Mouse (Mus musculus): ENCODE measurements around the gene Yes1. TPM values are rescaled to one million over a fixed set of nuclear protein-coding genes. Genes with fewer than 3 reads are reported as not detected.
A peak's percentile ranks its signal among the peaks of the same experiment; 100 is the strongest.
"Not testable (repeated sequence)": the region's sequence is repeated elsewhere in the genome, so short reads cannot be mapped to it uniquely, and the experiment has no call there.

Gene Yes1
- polyA plus RNA-seq, 1 experiment from 2014 or later = 29.4 TPM

DNA sequence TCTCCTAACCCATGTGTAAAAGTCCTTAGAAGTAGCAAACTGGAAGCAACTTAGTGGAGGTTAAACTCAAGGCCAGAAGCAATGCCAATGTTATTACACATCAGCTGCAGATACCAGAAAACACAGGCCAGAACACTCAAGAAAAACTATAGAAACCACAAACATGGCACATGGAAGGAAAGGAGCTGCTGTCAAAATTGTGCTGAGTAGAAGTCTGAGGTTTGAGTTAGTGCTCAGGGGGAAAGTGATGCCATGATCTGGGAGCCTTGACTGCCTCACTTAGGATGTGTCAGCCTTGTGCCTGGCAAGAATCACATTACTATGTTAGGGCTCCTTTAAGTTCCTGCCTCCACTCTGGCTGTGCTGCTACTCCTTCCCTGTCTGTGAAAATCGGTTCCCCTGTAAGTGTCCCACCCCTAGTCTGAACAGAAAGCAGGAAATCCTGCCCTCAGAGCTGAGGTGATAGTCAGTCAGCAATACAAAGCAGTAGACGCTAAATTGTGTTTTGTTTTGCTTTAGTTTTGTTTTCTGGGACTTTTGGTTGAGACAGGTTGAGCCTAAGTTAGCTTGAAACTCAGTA is 3.1 kb upstream of the Yes1 start:
- no peaks in the 10 kb centered on the region for H3K36me3 ChIP-seq (ENCODE audit: control insufficient read depth, insufficient read depth, low read length)
- H3K9me3 ChIP-seq (ENCODE audit: control insufficient read depth, low read length) = no peaks in the 10 kb centered on the region
- H3K27me3 ChIP-seq (ENCODE audit: control insufficient read depth, insufficient read depth, low read length) = no peaks in the 10 kb centered on the region
- 0 out of 2 replicates have a peak overlapping the region, but pooled peaks have one; percentile 13 for H3K4me2 ChIP-seq (ENCODE audit: low read length)
- peaks cover 0 to 3% of the 10 kb centered on the region in 2 experiments; a peak in 2 of 4 replicates for H3K4me1 ChIP-seq (ENCODE audit: control insufficient read depth in 2 of 2, insufficient read depth in 2 of 2, low read length in 2 of 2)
- no peak overlapping the region for H3K4me3 ChIP-seq (ENCODE audit: control insufficient read depth in 1 of 2, insufficient read depth in 1 of 2, low read depth in 1 of 2, low read length in 2 of 2)
- peak overlapping the region; percentile 18 to 77 for H3K27ac ChIP-seq (replicated peaks in 1 of 2; ENCODE audit: control insufficient read depth in 1 of 2, insufficient read depth in 1 of 2, low read depth in 2 of 2, low read length in 2 of 2)
- peak overlapping the region; percentile 30; the same call in 1 of the 2 replicates for H3K9ac ChIP-seq (ENCODE audit: low read length)
- ATAC-seq (ENCODE audit: insufficient number of reproducible peaks, insufficient read depth, low FRiP score, low read depth) = no peak
- 23% methylated on average over 2 of the region's 2 CpGs for WGBS

DNA sequence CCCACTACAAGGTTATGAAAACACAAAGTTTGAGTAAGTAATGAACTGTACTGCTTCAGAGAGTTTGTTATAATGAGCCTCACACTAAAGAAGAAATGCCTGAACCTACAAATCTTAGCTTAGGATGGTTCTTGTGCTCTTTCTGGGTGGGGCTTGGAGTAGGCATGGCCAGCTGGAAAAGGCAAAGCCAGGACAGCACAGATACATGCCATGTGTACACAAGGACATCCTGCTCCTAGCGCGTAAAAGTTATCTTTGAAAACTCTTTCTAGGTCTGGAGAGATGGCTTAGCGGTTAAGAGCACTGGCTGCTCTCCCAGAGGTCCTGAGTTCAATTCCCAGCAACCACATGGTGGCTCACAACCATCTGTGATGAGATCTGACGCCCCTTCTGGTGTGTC is 2.5 kb upstream of the Yes1 start:
- no peak overlapping the region for H3K4me3 ChIP-seq (ENCODE audit: control insufficient read depth in 1 of 2, insufficient read depth in 1 of 2, low read depth in 1 of 2, low read length in 2 of 2)
- H3K27me3 ChIP-seq (ENCODE audit: control insufficient read depth, insufficient read depth, low read length) = no peaks in the 10 kb centered on the region
- peaks cover 0 to 3% of the 10 kb centered on the region in 2 experiments; a peak in 2 of 4 replicates for H3K4me1 ChIP-seq (ENCODE audit: control insufficient read depth in 2 of 2, insufficient read depth in 2 of 2, low read length in 2 of 2)
- H3K9ac ChIP-seq (ENCODE audit: low read length) = peak overlapping the region; percentile 30; the same call in 1 of the 2 replicates
- no peaks in the 10 kb centered on the region for H3K9me3 ChIP-seq (ENCODE audit: control insufficient read depth, low read length)
- no peaks in the 10 kb centered on the region for H3K36me3 ChIP-seq (ENCODE audit: control insufficient read depth, insufficient read depth, low read length)
- H3K27ac ChIP-seq (replicated peaks in 1 of 2; ENCODE audit: control insufficient read depth in 1 of 2, insufficient read depth in 1 of 2, low read depth in 2 of 2, low read length in 2 of 2) = peak overlapping the region; percentile 56 to 77
- 0 out of 2 replicates have a peak overlapping the region, but pooled peaks have one; percentile 13 for H3K4me2 ChIP-seq (ENCODE audit: low read length)
- ATAC-seq (ENCODE audit: insufficient number of reproducible peaks, insufficient read depth, low FRiP score, low read depth) = no peak
- 64% methylated on average over 4 of the region's 4 CpGs for WGBS

DNA sequence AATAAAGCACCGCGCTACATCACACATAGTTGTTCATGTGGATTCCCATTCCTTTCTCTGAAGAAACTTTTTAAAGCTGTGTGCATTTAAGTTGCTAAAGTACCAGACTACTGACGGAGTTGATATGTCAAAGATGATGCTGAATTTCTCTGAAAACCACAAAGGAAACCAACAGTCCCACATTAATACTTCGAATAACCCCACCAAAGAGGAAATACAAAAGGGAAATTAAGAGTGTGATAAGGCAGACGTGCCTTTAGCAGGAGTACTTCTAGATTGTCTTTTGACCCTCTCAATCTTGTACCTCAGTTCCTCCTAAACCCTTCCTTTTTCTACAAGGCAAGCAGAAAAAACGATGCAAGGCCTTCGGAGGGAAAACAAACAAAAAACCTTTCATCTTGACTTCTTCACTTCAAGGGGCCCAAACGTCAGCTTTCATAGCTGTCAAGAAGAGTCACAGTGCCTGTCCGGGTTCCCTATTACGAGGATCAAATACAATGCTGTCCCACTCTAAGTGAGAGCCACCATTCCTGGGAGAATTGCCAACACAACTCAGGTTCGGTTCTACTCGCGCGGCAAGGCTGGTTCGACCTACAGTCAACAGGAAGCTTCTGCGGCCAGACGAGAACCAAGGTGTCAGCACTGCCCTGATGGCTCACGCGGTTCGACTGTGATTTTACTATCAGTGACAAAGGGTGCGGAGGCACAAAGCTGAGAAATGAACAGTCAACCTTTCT is 739 bp upstream of the Yes1 start:
- WGBS = 17% methylated on average over 21 of the region's 21 CpGs
- ATAC-seq (ENCODE audit: insufficient number of reproducible peaks, insufficient read depth, low FRiP score, low read depth) = peak; percentile 14; the same call in 1 of the 2 replicates
- Histone ChIP-seq H3K4me2 (ENCODE audit: low read length) (peak overlapping the region; percentile 80), H3K9ac (ENCODE audit: low read length) (peak overlapping the region; percentile 81), H3K4me1 (ENCODE audit: control insufficient read depth in 2 of 2, insufficient read depth in 2 of 2, low read length in 2 of 2) (peaks cover 2 to 15% of the 10 kb centered on the region in 2 experiments), H3K4me3 (ENCODE audit: control insufficient read depth in 1 of 2, insufficient read depth in 1 of 2, low read depth in 1 of 2, low read length in 2 of 2) (peak overlapping the region; percentile 63 to 86), H3K9me3 (ENCODE audit: control insufficient read depth, low read length) (no peaks in the 10 kb centered on the region), H3K27ac (replicated peaks in 1 of 2; ENCODE audit: control insufficient read depth in 1 of 2, insufficient read depth in 1 of 2, low read depth in 2 of 2, low read length in 2 of 2) (peak overlapping the region; percentile 97 to 98), H3K36me3 (ENCODE audit: control insufficient read depth, insufficient read depth, low read length) (no peaks in the 10 kb centered on the region), H3K27me3 (ENCODE audit: control insufficient read depth, insufficient read depth, low read length) (no peaks in the 10 kb centered on the region)

DNA sequence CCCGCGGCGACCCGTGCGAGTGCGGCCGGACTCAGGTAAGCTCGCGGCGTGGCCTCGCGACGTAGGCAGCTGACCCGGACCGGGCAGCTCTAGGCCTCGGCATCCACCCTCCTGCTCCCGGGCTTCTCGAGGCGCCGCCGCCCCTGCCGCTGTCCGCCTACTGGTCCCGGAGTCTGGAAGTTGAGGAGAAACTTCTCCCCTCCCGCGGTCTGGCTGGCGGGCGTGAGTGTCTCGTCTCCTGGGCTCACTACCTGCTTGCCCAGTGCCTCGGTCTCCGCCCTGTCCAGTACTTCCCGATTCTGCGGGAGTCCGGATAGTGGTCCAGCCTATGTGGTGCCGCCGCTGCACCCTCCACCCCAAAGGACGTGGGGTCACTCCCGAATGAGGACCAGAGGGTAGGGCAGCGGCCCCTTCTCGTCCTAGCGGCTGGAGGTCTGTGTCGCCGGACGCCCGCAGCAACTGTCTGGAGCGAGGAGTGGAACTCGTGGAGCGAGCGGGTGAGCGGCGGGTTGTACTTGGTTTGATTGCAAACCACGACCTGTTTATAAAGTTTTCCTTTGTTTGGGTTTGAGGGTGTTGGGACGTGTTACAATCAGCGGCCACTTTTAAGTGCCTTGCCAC is 480 bp downstream of the Yes1 start:
- Histone ChIP-seq H3K27ac (replicated peaks in 1 of 2; ENCODE audit: control insufficient read depth in 1 of 2, insufficient read depth in 1 of 2, low read depth in 2 of 2, low read length in 2 of 2) (peak overlapping the region; percentile 97 to 98), H3K27me3 (ENCODE audit: control insufficient read depth, insufficient read depth, low read length) (no peaks in the 10 kb centered on the region), H3K4me3 (ENCODE audit: control insufficient read depth in 1 of 2, insufficient read depth in 1 of 2, low read depth in 1 of 2, low read length in 2 of 2) (peak overlapping the region; percentile 63 to 86), H3K9me3 (ENCODE audit: control insufficient read depth, low read length) (no peaks in the 10 kb centered on the region), H3K36me3 (ENCODE audit: control insufficient read depth, insufficient read depth, low read length) (no peaks in the 10 kb centered on the region), H3K4me2 (ENCODE audit: low read length) (peak overlapping the region; percentile 80), H3K4me1 (ENCODE audit: control insufficient read depth in 2 of 2, insufficient read depth in 2 of 2, low read length in 2 of 2) (peaks cover 2 to 16% of the 10 kb centered on the region in 2 experiments), H3K9ac (ENCODE audit: low read length) (peak overlapping the region; percentile 81)
- under 1% methylated on average over 48 of the region's 54 CpGs for WGBS
- peak; percentile 55 for ATAC-seq (ENCODE audit: insufficient number of reproducible peaks, insufficient read depth, low FRiP score, low read depth)

DNA sequence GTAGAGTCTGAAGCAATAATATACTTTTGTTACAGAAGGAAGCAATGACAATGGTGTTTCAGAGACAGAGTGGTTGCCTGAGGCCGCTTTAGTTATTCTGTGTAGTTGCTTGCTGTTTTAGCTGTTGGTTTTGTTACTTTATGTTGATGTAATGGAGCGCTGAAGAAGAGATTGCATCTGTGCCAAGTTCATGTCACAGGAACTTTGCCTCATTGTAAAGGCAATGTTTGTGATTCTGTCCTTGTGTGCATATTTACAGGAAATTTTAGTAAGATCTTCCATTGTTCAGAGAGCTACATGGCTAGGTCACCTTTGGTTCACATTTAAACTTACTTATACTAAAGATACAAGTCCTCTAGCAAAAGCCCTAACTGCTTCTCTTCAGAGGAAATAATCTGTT is 3.3 kb downstream of the Yes1 start:
- Histone ChIP-seq H3K4me2 (ENCODE audit: low read length) (peak overlapping the region; percentile 43), H3K27me3 (ENCODE audit: control insufficient read depth, insufficient read depth, low read length) (no peaks in the 10 kb centered on the region), H3K9ac (ENCODE audit: low read length) (peak overlapping the region; percentile 27; the same call in 1 of the 2 replicates), H3K4me1 (ENCODE audit: control insufficient read depth in 2 of 2, insufficient read depth in 2 of 2, low read length in 2 of 2) (peaks cover 2 to 16% of the 10 kb centered on the region in 2 experiments), H3K36me3 (ENCODE audit: control insufficient read depth, insufficient read depth, low read length) (no peaks in the 10 kb centered on the region), H3K27ac (replicated peaks in 1 of 2; ENCODE audit: control insufficient read depth in 1 of 2, insufficient read depth in 1 of 2, low read depth in 2 of 2, low read length in 2 of 2) (peak overlapping the region; percentile 73 to 74), H3K4me3 (ENCODE audit: control insufficient read depth in 1 of 2, insufficient read depth in 1 of 2, low read depth in 1 of 2, low read length in 2 of 2) (no peak overlapping the region), H3K9me3 (ENCODE audit: control insufficient read depth, low read length) (no peaks in the 10 kb centered on the region)
- ATAC-seq (ENCODE audit: insufficient number of reproducible peaks, insufficient read depth, low FRiP score, low read depth) = no peak
- 63% methylated on average over 2 of the region's 2 CpGs for WGBS

DNA sequence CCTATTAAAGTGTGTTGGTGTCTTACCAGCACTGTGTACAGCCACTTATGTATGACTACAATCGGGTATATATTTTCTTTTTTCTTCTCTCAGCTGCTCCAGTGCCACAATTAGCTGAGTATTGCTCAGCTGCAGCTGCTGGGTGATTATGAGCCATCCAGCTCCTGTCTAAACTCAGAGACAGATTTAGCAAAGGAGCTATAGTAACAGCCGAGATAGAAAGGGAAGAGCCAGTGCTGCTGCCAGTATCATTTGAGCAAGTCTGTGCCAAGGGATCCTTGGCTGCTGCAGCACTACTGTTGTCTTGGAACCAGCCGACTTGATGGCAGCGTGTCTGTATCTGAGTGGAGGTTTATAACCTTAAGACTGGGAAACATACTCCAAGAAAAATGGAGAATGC is 3.7 kb downstream of the Yes1 start:
- WGBS = 21% methylated on average over 4 of the region's 4 CpGs
- peak overlapping the region; percentile 43 for H3K4me2 ChIP-seq (ENCODE audit: low read length)

DNA sequence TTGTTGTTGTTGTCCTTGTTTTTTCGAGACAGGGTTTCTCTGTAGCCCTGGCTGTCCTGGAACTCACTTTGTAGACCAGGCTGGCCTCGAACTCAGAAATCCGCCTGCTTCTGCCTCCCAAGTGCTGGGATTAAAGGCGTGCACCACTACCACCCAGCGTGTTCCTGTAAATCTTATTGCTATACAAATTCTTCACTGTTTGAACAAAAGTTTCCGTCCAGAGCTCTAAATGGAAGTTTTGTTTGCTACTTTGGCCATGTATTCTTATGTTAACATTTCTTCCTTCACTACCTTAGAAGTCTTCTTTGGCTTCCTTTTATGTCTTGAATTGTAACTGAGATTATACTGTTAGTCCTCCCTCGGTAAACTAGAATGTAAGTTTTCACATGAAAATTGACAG is 5.5 kb downstream of the Yes1 start:
- H3K9ac ChIP-seq (ENCODE audit: low read length); ATAC-seq (ENCODE audit: insufficient number of reproducible peaks, insufficient read depth, low FRiP score, low read depth): not testable (repeated sequence)
- 89% methylated on average over 7 of the region's 7 CpGs for WGBS

More for the DNA sequence above, 3.7 kb downstream of the Yes1 start:
- Histone ChIP-seq H3K4me1 (ENCODE audit: control insufficient read depth in 2 of 2, insufficient read depth in 2 of 2, low read length in 2 of 2) (peaks cover 2 to 16% of the 10 kb centered on the region in 2 experiments), H3K9ac (ENCODE audit: low read length) (peak overlapping the region; percentile 27; the same call in 1 of the 2 replicates), H3K4me3 (ENCODE audit: control insufficient read depth in 1 of 2, insufficient read depth in 1 of 2, low read depth in 1 of 2, low read length in 2 of 2) (no peak overlapping the region), H3K27ac (replicated peaks in 1 of 2; ENCODE audit: control insufficient read depth in 1 of 2, insufficient read depth in 1 of 2, low read depth in 2 of 2, low read length in 2 of 2) (peak overlapping the region; percentile 73 to 74), H3K36me3 (ENCODE audit: control insufficient read depth, insufficient read depth, low read length) (no peaks in the 10 kb centered on the region), H3K27me3 (ENCODE audit: control insufficient read depth, insufficient read depth, low read length) (no peaks in the 10 kb centered on the region), H3K9me3 (ENCODE audit: control insufficient read depth, low read length) (no peaks in the 10 kb centered on the region)
- no peak for ATAC-seq (ENCODE audit: insufficient number of reproducible peaks, insufficient read depth, low FRiP score, low read depth)

More for the DNA sequence above, 5.5 kb downstream of the Yes1 start:
- not testable (repeated sequence) for H3K27me3 ChIP-seq (ENCODE audit: control insufficient read depth, insufficient read depth, low read length); H3K4me3 ChIP-seq (ENCODE audit: control insufficient read depth in 1 of 2, insufficient read depth in 1 of 2, low read depth in 1 of 2, low read length in 2 of 2); H3K27ac ChIP-seq (replicated peaks in 1 of 2; ENCODE audit: control insufficient read depth in 1 of 2, insufficient read depth in 1 of 2, low read depth in 2 of 2, low read length in 2 of 2); H3K4me2 ChIP-seq (ENCODE audit: low read length); H3K36me3 ChIP-seq (ENCODE audit: control insufficient read depth, insufficient read depth, low read length); H3K9me3 ChIP-seq (ENCODE audit: control insufficient read depth, low read length)
- peaks cover 2 to 13% of the 10 kb centered on the region in 2 experiments; a peak in 3 of 4 replicates for H3K4me1 ChIP-seq (ENCODE audit: control insufficient read depth in 2 of 2, insufficient read depth in 2 of 2, low read length in 2 of 2)

Data from heart, embryonic 14.5 days (tissue).